Mouse (Mus musculus) spleen, adult 2 months (tissue): ENCODE measurements at regions not wholly inside any gene's neighbourhood (a gene's known extent, or its start where the extent isn't known, plus 50 kb on each side); places are given as distances from the start of the nearest gene placed in this dataset.

Source experiments
- DNase-seq, 2 experiments: peaks; one replicate each; pipeline versions ENCODE4 v3.0.0 to v3.0.0-alpha.2; 2012 to 2021; ENCODE audit warnings: low spot score in 2 of 2, low read depth in 1 of 2
- H3K27ac ChIP-seq: fragments of 200-500 bp; 2 replicates; pipeline ENCODE4 v1.5.1; 2012; ENCODE audit warnings: low read length, inconsistent platforms; ENCODE audit not compliant: insufficient read depth
- H3K27me3 ChIP-seq: fragments of 200-500 bp; 2 replicates; pipeline ENCODE4 v1.6.1; 2012; ENCODE audit warnings: mild to moderate bottlenecking, moderate library complexity, low read length, inconsistent platforms; ENCODE audit not compliant: control insufficient read depth, insufficient read depth
- H3K36me3 ChIP-seq: fragments of 200-500 bp; 2 replicates; pipeline ENCODE4 v1.6.1; 2012; ENCODE audit warnings: mild to moderate bottlenecking, low read length, inconsistent platforms; ENCODE audit not compliant: control insufficient read depth, insufficient read depth
- H3K4me1 ChIP-seq: fragments of 200-500 bp; 2 replicates; pipeline ENCODE4 v1.6.1; 2011; ENCODE audit warnings: inconsistent platforms; ENCODE audit not compliant: control insufficient read depth, insufficient read depth, insufficient read length
- H3K4me3 ChIP-seq: fragments of 200-500 bp; 2 replicates; pipeline ENCODE4 v1.5.1; 2011; ENCODE audit warnings: mild to moderate bottlenecking, inconsistent platforms; ENCODE audit not compliant: insufficient read depth, insufficient read length; ENCODE audit errors: extremely low read depth
- CTCF ChIP-seq: fragments of 200-500 bp; IDR thresholded peaks from 2 replicates; pipeline ENCODE4 v1.5.1; 2011; ENCODE audit warnings: mild to moderate bottlenecking, inconsistent platforms; ENCODE audit not compliant: insufficient read depth, insufficient read length, insufficient replicate concordance; ENCODE audit errors: extremely low read depth
- POLR2A ChIP-seq: fragments of 200-500 bp; IDR thresholded peaks from 2 replicates; pipeline ENCODE4 v1.6.1; 2011; ENCODE audit warnings: low read depth, low read length, inconsistent platforms
- WGBS: fragments of 180-500 bp; shearing (Covaris S2); methylation state at CpG from one replicate; pipeline ENCODE4 v1.1.7; 2018; 5-methylcytosine and 5-hydroxymethylcytosine counted together

GRCm38 (mm10) chr17:47297965-47298364 is 70.7 kb upstream of the Mrps10 start:
- Histone ChIP-seq H3K4me1 (peaks cover 4% of the 10 kb centered on the region; the same call in 1 of the 2 replicates), H3K36me3 (no peaks in the 10 kb centered on the region), H3K4me3 (no peak overlapping the region), H3K27me3 (no peaks in the 10 kb centered on the region), H3K27ac (no peak overlapping the region)
- WGBS = 87% methylated on average over 8 of the region's 8 CpGs
- TF ChIP-seq POLR2A = no peak
- no peak for TF ChIP-seq CTCF
- no peak for DNase-seq

DNA sequence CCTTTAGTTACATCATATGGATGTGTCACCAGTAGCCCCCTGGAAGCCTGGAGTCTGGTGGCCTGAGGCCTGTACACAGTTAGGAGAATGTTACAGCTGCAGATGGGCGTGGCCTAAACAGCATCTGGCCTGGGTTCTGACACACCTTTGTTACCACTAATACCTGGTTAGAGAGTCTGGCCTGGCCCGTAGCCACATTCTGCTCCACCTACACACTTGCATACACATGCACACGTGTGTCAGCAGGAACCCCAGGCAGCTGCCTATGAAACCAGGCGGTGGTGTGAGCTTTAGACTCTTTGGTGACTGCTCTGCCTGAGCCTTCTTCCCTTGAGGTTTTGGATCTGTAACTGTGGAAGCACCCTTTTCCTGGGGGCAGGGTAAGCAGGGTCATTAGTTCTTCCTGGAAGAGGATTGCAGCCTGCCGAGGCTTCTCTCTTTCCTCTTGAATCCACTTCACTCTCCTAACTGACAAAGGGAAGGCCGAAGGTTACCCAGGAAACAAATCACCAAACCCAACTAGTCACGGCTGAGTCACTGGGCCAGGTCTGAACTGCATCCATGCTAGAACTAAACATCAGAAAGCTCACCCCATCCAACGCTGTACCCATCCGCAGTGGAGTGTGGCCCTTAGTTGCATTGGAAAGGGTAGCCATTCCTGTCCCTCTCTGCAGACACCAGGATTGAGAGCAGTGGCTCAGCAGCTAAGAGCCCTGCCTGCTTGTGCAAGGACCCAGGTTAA is 71.8 kb upstream of the Mrps10 start:
- Histone ChIP-seq H3K27me3 (no peaks in the 10 kb centered on the region), H3K27ac (no peak overlapping the region), H3K4me1 (peaks cover 4% of the 10 kb centered on the region; the same call in 1 of the 2 replicates), H3K36me3 (no peaks in the 10 kb centered on the region), H3K4me3 (no peak overlapping the region)
- no peak for DNase-seq
- TF ChIP-seq POLR2A (no peak), CTCF (no peak)
- 88% methylated on average over 9 of the region's 9 CpGs for WGBS

DNA sequence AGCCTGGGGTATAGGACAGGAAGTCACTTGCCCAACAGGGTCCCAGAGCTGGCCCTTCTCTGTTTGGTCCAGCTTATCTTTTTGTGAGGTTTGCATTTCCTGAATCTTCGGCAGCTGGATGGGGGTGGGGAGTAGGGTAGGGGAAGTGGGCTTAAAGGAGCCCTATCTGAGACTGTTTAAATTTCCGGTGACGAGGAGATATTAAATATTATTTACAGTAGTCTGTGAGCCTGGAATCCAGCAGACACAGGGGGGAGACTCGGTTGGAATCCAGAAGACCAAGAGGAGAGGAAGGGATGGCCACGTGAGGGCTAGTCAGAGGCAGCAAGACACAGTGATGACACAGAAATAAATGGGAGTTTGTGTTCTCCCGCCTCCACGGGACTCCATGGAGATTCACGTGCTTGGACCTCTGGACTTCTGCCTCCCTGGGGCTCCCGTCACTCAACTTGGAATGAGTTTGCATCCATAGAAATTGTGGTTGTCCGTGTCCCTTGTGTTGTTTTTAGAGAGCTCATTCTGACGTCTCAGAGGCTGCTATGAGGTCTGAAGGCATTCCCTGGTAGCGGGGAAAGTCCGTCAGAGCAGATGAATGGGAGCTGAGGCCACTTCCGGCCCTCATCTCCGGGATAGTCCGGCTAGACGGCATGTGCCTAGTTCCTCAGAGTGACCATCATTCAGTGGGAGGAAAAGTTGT is 73.2 kb upstream of the Mrps10 start:
- DNase-seq = no peak
- no peaks in the 10 kb centered on the region for H3K36me3 ChIP-seq
- TF ChIP-seq CTCF = no peak
- no peak for TF ChIP-seq POLR2A
- no peaks in the 10 kb centered on the region for H3K27me3 ChIP-seq
- peaks cover 4% of the 10 kb centered on the region; the same call in 1 of the 2 replicates for H3K4me1 ChIP-seq
- H3K4me3 ChIP-seq = no peak overlapping the region
- no peak overlapping the region for H3K27ac ChIP-seq
- WGBS = 20% methylated on average over 17 of the region's 17 CpGs

GRCm38 (mm10) chr17:47294091-47294534 is 74.6 kb upstream of the Mrps10 start:
- no peak for TF ChIP-seq POLR2A
- TF ChIP-seq CTCF = no peak
- Histone ChIP-seq H3K36me3 (no peaks in the 10 kb centered on the region), H3K27ac (no peak overlapping the region), H3K27me3 (no peaks in the 10 kb centered on the region), H3K4me1 (peaks cover 4% of the 10 kb centered on the region; the same call in 1 of the 2 replicates), H3K4me3 (no peak overlapping the region)
- no peak for DNase-seq
- WGBS = 48% methylated on average over 5 of the region's 5 CpGs

DNA sequence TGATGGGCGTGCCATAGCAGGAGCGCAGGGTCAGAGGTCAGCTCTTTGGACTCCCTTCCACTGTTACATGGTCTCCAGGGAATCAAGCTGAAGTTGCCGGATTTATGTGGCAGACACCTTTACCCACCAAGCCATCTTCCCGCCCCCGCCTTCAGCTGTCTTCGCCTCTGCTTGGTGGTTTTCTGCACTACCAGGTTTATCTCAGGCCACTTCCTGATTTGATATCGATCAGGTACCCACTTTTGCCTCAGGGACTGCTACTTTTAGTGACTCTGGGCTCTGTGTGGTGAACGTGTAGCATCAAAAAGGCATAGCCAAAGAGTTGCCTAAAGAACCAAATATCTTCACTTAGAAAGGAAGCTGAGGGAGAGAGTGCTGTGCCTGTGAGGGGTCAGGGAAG is 75.5 kb upstream of the Mrps10 start:
- WGBS = 59% methylated on average over 8 of the region's 8 CpGs
- H3K4me1 ChIP-seq = peaks cover 4% of the 10 kb centered on the region; the same call in 1 of the 2 replicates

DNA sequence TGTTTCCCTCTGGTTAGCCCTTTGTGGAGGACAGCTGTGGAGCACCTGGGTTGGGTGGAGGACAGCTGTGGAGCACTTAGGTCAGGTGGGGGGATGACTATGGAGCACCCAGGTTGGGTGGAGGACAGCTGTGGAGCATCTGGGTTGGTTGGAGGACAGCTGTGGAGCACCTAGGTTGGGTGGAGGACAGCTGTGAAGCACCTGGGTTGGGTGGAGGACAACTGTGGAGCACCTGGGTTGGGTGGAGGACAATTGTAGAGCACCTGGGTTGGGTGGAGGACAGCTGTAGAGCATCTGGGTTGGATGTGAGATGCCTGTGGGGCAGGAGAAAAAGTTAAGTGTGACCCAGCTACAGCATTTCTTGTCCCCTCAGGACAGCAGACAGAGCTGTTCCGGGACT is 77.1 kb upstream of the Mrps10 start:
- Histone ChIP-seq H3K27me3 (no peaks in the 10 kb centered on the region), H3K4me1 (peaks cover 4% of the 10 kb centered on the region; the same call in 1 of the 2 replicates), H3K4me3 (no peak overlapping the region), H3K27ac (no peak overlapping the region), H3K36me3 (no peaks in the 10 kb centered on the region)
- TF ChIP-seq CTCF (no peak), POLR2A (no peak)
- WGBS = 87% methylated on average over 1 of the region's 1 CpGs
- no peak for DNase-seq

More for the DNA sequence above, 75.5 kb upstream of the Mrps10 start:
- Histone ChIP-seq H3K4me3 (no peak overlapping the region), H3K27me3 (no peaks in the 10 kb centered on the region), H3K27ac (no peak overlapping the region), H3K36me3 (no peaks in the 10 kb centered on the region)
- TF ChIP-seq POLR2A (no peak), CTCF (no peak)
- DNase-seq = no peak
